Mouse (Mus musculus) liver, embryonic 12.5 days (tissue): Measurements from ENCODE around the gene Plekhm3. TPM values are rescaled to one million over a fixed set of nuclear protein-coding genes. Genes with fewer than 3 reads are reported as not detected.
A peak's percentile ranks its signal among the peaks of the same experiment; 100 is the strongest.

Source experiments
- ATAC-seq: fragments of 200-750 bp; cut with Nextera tagmentation; 2 replicates; pipeline ENCODE4 v1.8.0; 2017; ENCODE audit warnings: moderate number of reproducible peaks, mild to moderate bottlenecking, moderate library complexity
- H3K27ac ChIP-seq: fragments of 300-500 bp; sonication (generic); 2 replicates; pipeline ENCODE4 v1.5.1; 2016; ENCODE audit warnings: mild to moderate bottlenecking
- H3K27me3 ChIP-seq: fragments of 300-500 bp; sonication (generic); replicated peaks from 2 replicates; pipeline ENCODE4 v1.6.1; 2016; ENCODE audit warnings: mild to moderate bottlenecking, moderate library complexity
- H3K36me3 ChIP-seq: fragments of 300-500 bp; sonication (generic); 2 replicates; pipeline ENCODE4 v1.6.1; 2016; ENCODE audit warnings: mild to moderate bottlenecking, moderate library complexity
- H3K4me1 ChIP-seq: fragments of 300-500 bp; sonication (generic); 2 replicates; pipeline ENCODE4 v1.6.1; 2016
- H3K4me2 ChIP-seq: fragments of 300-500 bp; sonication (generic); 2 replicates; pipeline ENCODE4 v1.6.1; 2016; ENCODE audit warnings: mild to moderate bottlenecking, moderate library complexity
- H3K4me3 ChIP-seq: fragments of 300-500 bp; sonication (generic); 2 replicates; pipeline ENCODE4 v1.5.1; 2016; ENCODE audit warnings: mild to moderate bottlenecking, moderate library complexity
- H3K9ac ChIP-seq: fragments of 300-500 bp; sonication (generic); 2 replicates; pipeline ENCODE4 v1.6.1; 2016; ENCODE audit warnings: mild to moderate bottlenecking, moderate library complexity
- H3K9me3 ChIP-seq: fragments of 300-500 bp; sonication (generic); replicated peaks from 2 replicates; pipeline ENCODE4 v1.6.1; 2016; ENCODE audit warnings: mild to moderate bottlenecking, moderate library complexity
- WGBS: fragments of 180-500 bp; shearing (Covaris S2); methylation state at CpG from one replicate; pipeline ENCODE4 v1.1.7; 2016; ENCODE audit not compliant: insufficient replicate concordance; 5-methylcytosine and 5-hydroxymethylcytosine counted together
- polyA plus RNA-seq: library from polyadenylated mRNA; unstranded; fragments of >200 nt; fragmentation: Nextera tagmentation; extraction: Ambion mirVana; gene quantifications from 2 replicates; pipeline ENCODE4 v1.2.1, GENCODE M21; 2016

The Plekhm3 gene
- polyA plus RNA-seq, 1 experiment from 2014 or later, result 3.8 TPM

DNA sequence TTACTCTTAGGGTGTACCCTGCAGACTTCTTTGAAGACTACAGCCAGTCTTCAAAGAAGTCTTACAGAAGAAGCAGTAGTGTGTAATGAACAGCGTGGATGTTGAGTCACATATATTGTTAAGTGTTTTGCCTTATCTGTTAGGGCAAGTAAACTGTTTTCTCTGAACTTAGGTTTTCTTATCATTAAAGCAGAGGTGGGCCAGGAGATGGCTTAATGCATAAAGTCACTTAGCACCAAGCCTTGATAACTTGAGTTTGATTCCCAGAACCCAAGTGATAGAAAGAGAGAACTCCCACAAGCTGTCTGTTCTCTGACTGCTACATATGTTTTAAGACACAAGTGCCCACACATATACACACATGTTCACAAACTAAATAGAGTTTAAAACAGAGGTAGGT, 144.7 kb downstream of the Plekhm3 start:
- WGBS, result 35% methylated on average over 1 of the region's 1 CpGs
- H3K27me3 ChIP-seq, result no peaks in the 10 kb centered on the region
- H3K4me2 ChIP-seq, result no peak overlapping the region
- H3K9ac ChIP-seq, result no peak overlapping the region
- H3K36me3 ChIP-seq, result no peaks in the 10 kb centered on the region
- no peak overlapping the region; the same call in 1 of the 2 replicates for H3K27ac ChIP-seq
- peak; percentile 65 for ATAC-seq
- no peak overlapping the region for H3K4me3 ChIP-seq
- no peaks in the 10 kb centered on the region for H3K9me3 ChIP-seq
- peaks cover 17% of the 10 kb centered on the region for H3K4me1 ChIP-seq

DNA sequence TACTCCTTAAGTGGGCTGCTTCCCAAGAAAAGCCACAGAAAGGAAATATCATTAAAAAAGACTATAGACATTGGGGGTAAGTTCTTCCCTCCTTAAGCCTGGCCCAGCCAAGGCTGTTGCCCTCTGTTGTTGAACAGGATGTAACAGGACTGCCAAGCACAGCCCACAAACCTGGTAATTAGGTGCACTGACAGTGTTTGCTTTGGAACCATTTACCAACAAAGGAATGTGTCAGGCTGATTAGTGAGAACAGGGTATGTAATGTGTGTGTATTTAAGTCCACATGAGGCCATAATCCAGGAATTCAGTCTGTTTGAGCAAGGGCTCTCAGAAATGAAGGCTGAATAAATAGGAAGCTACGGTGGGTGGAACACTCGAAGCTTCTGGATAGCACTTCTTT, 147.5 kb downstream of the Plekhm3 start:
- Histone ChIP-seq H3K27me3 (no peaks in the 10 kb centered on the region), H3K4me3 (no peak overlapping the region), H3K4me1 (peaks cover 17% of the 10 kb centered on the region), H3K36me3 (no peaks in the 10 kb centered on the region), H3K9ac (no peak overlapping the region), H3K4me2 (no peak overlapping the region), H3K27ac (no peak overlapping the region), H3K9me3 (no peaks in the 10 kb centered on the region)
- ATAC-seq, result no peak
- 86% methylated on average over 2 of the region's 2 CpGs for WGBS

DNA sequence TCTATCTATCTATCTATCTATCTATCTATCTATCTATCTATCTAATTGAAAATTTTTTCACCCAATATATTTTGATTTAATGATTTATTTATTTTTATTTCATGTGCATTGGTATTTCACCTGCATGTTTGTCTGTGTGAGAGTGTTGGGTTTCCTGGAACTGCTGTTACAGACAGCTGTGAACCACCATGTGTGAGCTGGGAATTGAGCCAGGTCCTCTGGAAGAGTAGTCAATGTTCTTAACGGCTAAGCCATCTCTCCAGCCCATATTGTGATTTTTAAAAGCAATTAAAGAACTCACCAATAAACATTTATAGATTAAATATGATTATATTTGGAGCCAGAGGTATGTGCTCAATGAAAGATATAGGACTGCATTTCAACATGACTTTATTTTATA, 148.9 kb downstream of the Plekhm3 start:
- Histone ChIP-seq H3K9me3 (no peaks in the 10 kb centered on the region), H3K4me1 (peaks cover 15% of the 10 kb centered on the region), H3K4me3 (no peak overlapping the region), H3K27me3 (no peaks in the 10 kb centered on the region), H3K36me3 (no peaks in the 10 kb centered on the region), H3K9ac (no peak overlapping the region), H3K4me2 (no peak overlapping the region), H3K27ac (no peak overlapping the region)
- 57% methylated on average over 1 of the region's 1 CpGs for WGBS
- ATAC-seq, result no peak

DNA sequence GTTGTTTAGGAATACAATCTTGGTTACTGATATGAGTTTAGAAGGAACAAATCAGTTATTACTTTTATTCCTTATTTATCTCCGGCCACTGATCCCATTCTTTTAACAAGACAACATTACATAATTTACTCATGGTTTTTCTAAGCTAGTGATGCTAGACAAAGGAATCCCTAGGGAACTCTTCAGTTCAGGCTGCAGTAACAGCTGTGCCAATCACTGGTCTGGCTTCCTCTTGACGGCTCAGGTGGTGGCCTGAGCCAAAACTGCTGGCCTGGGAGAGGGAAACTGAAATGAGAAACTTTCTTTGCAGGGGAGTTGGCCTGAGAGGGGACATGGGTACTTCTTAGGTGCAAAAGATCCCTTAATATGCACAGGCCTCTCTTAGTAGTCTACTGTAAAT, 151.4 kb downstream of the Plekhm3 start:
- H3K27ac ChIP-seq, result no peak overlapping the region
- no peak overlapping the region for H3K4me2 ChIP-seq
- no peak for ATAC-seq
- no peaks in the 10 kb centered on the region for H3K9me3 ChIP-seq
- 57% methylated on average over 2 of the region's 2 CpGs for WGBS
- no peak overlapping the region for H3K9ac ChIP-seq
- no peak overlapping the region for H3K4me3 ChIP-seq
- no peaks in the 10 kb centered on the region for H3K36me3 ChIP-seq
- no peaks in the 10 kb centered on the region for H3K4me1 ChIP-seq
- H3K27me3 ChIP-seq, result no peaks in the 10 kb centered on the region

DNA sequence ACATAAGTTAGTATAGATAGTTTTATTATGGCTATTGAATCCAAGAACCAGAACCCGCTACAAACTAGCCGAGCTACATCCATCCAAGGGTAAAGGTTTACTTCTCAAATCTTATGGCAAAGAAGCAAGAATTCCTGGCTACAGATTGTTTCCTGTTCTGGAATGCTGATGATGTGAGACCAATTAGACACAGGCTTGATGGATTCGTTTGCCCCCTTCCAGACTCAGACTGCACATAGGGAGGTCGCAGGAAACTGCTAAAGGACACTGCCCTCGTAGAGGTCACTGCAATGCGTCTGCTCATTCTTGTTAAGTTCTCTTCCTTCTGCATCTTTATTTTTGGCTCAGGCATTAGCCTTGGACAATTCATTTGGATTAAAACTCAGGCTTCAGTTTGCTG, 154.0 kb downstream of the Plekhm3 start:
- 64% methylated on average over 6 of the region's 6 CpGs for whole genome bisulfite sequencing
- Histone ChIP-seq H3K27ac (no peak overlapping the region), H3K27me3 (no peaks in the 10 kb centered on the region), H3K4me1 (peaks cover 5% of the 10 kb centered on the region), H3K9ac (no peak overlapping the region), H3K4me3 (no peak overlapping the region), H3K4me2 (no peak overlapping the region), H3K9me3 (no peaks in the 10 kb centered on the region), H3K36me3 (no peaks in the 10 kb centered on the region)
- ATAC-seq, result no peak

DNA sequence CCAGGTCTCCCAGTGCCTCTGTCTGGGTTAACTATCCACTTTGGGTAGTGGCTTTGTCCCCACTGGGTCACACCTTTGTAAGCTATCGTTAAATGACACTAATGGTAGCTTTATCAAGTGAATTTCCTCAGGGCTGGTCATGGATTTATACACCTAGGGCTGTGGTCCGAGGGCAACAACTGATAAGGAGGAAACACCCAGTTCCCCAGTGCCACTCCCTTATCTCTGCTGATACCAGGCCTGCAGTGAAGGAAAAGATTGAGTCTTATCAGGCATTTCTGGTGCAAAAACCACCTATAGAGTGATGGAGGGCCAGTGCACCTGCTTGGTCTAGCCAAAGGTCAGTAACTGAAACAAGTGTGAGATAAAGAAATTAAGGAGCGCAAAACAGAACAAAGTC, 159.0 kb downstream of the Plekhm3 start:
- H3K9me3 ChIP-seq, result no peaks in the 10 kb centered on the region
- no peak overlapping the region for H3K4me3 ChIP-seq
- 19% methylated on average over 3 of the region's 3 CpGs for whole genome bisulfite sequencing
- no peak overlapping the region for H3K9ac ChIP-seq
- no peaks in the 10 kb centered on the region for H3K27me3 ChIP-seq
- 0 out of 2 replicates have a peak, but pooled peaks cover 3% of the 10 kb centered on the region for H3K36me3 ChIP-seq
- peak; percentile 58 for ATAC-seq
- H3K27ac ChIP-seq, result no peak overlapping the region
- peaks cover 23% of the 10 kb centered on the region for H3K4me1 ChIP-seq
- H3K4me2 ChIP-seq, result no peak overlapping the region

DNA sequence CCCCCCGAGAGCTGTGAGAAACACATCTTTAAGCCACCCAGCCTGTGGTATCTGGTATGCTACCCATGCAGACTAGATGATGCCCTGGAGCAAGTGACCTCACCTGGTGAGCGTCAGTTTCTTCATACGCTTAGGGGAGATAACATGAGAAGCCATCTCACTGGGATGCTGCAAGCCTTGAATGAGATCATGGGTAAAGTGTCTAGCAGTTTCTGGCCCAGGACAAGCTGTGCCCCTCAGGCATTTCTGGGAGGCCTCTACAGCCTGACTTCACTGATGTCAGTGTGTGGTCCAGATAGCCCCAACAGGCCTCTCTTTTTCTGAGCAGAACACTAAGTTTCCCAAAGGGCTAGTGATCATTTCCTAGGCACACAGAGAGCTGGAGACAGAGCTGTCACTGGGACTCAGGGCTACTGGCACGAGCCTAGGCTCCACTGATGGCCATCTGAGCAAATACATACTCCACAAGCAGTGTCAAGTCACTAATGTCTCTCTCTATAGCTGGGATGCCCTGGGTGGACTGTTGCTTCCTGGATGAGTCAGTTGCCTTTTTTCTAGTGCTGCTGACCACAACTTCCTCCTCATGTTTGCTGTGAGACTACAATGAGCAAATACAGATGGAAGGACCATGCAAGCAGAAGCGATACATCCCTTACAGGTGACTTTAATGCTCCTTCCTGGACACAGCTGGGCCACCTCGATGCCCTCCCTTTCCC, 159.6 kb downstream of the Plekhm3 start:
- ATAC-seq, result no peak
- H3K36me3 ChIP-seq, result 0 out of 2 replicates have a peak, but pooled peaks cover 3% of the 10 kb centered on the region
- H3K9me3 ChIP-seq, result no peaks in the 10 kb centered on the region
- no peak overlapping the region for H3K9ac ChIP-seq
- H3K4me3 ChIP-seq, result no peak overlapping the region
- WGBS, result 46% methylated on average over 6 of the region's 6 CpGs
- H3K27me3 ChIP-seq, result no peaks in the 10 kb centered on the region
- peaks cover 28% of the 10 kb centered on the region for H3K4me1 ChIP-seq
- H3K27ac ChIP-seq, result no peak overlapping the region
- no peak overlapping the region for H3K4me2 ChIP-seq

DNA sequence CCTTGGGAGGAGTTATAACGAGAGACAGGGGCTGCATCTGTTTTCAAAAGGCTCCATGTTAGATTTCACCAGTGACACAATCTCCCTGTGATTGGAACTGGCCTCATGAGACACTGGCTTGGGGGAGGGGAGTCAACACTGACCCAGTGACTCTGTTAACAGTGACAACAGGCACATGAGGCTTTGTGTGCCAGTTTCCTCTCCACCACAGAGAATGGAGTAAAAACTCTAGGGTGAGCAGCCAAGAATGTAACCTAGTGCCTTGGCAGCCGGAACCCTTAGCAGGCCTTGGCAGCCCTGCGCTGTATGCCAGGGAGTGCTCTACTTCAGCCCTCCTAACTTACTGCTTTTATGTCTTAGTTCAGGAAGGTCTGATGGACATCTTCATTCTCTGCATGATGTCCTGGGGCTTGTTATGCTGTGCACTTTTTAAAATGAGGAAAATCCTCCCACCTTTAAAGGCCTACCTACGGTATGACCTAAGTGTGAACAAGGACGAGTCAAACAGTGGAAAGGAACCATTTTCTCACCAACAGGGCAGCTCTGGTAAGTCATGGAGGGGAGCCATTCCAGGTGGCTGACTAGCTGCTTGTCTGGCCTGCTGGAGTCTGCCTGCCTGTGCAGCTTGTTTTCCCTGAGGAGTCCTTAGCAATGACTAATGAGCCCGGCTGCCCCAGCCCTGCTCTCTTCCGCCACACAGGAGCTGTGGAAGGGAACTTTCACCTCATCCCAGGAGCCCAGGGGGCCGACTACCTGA, 161.2 kb downstream of the Plekhm3 start:
- Histone ChIP-seq H3K36me3 (0 out of 2 replicates have a peak, but pooled peaks cover 3% of the 10 kb centered on the region), H3K4me2 (no peak overlapping the region), H3K27me3 (no peaks in the 10 kb centered on the region), H3K9ac (no peak overlapping the region), H3K27ac (no peak overlapping the region), H3K4me3 (no peak overlapping the region), H3K9me3 (no peaks in the 10 kb centered on the region), H3K4me1 (peaks cover 33% of the 10 kb centered on the region)
- 71% methylated on average over 8 of the region's 8 CpGs for WGBS
- ATAC-seq, result no peak

DNA sequence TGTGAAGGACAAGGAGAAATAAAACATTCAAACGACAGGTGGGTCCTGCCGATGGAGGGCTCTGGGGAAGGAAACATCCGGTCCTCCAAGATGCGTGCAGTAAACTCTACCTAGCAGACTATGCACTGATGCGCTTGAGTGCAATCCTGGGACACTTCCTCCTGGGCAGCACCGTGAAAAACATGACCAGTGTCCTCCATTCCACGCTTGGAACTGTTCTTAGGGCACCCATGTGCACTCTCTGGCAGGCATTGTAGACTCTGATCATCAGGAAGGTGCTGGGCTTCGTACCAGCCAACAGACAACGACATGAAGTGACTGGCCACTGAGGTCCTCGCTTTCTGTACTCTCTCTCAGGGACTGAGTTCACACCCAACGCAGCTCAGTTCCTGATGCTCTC, 162.5 kb downstream of the Plekhm3 start:
- Histone ChIP-seq H3K36me3 (0 out of 2 replicates have a peak, but pooled peaks cover 3% of the 10 kb centered on the region), H3K27ac (no peak overlapping the region), H3K4me1 (peaks cover 33% of the 10 kb centered on the region), H3K9ac (no peak overlapping the region), H3K27me3 (no peaks in the 10 kb centered on the region), H3K9me3 (no peaks in the 10 kb centered on the region), H3K4me3 (no peak overlapping the region), H3K4me2 (no peak overlapping the region)
- no peak for ATAC-seq
- WGBS, result 77% methylated on average over 11 of the region's 11 CpGs

DNA sequence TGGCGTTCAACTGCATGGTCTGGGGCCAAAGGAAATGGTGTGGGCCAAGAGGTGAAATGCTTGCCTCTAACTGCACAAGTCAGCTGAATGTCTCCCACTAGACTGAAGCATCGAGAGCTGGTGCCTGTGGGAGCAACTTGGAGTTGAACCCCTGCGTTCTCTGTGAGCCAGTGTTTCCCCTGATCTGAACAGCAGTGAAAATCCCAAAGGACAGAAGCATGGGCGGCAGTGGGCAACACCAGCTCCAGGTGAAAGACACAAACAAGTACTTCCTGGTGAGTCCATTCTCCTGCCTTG, 163.4 kb downstream of the Plekhm3 start:
- no peak overlapping the region for H3K9ac ChIP-seq
- no peak overlapping the region for H3K27ac ChIP-seq
- no peak for ATAC-seq
- 78% methylated on average over 4 of the region's 4 CpGs for WGBS
- H3K27me3 ChIP-seq, result no peaks in the 10 kb centered on the region
- no peaks in the 10 kb centered on the region for H3K9me3 ChIP-seq
- H3K4me1 ChIP-seq, result peaks cover 33% of the 10 kb centered on the region
- H3K4me3 ChIP-seq, result no peak overlapping the region
- H3K4me2 ChIP-seq, result no peak overlapping the region
- 0 out of 2 replicates have a peak, but pooled peaks cover 3% of the 10 kb centered on the region for H3K36me3 ChIP-seq

DNA sequence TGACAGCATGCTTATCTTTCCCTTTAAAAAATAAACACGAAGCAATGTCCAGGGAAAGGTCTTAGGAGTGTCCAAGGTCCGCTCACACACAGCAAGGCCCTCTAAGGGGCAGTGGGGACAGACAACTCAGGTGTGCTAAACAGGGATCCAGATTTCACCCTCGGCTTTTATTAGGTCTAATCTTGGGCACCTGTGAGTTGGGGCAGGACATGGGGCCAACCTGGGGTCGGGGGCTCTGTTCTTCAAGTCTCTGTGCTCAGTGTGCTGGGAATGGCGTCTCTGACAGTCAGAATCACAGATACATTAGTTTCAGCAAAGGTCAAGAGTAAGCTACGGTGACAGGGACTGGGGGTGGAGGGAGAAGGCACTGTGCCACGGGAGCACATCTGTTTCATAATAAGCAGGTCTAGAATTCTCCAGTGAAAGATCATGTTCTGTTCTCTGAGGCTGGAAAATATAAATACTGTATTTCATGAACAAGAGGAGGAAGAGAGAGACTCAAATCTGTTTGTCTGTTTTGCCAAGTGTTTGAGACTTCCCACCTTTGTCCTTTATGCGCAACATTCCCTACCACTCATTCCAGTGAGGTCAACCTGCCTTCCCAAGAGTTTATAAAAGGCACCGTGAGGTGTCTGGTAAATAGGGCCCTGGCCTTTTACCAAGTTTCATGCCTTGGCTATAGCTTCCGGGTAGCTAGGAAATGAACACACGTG, 163.9 kb downstream of the Plekhm3 start:
- no peak overlapping the region for H3K4me3 ChIP-seq
- no peaks in the 10 kb centered on the region for H3K9me3 ChIP-seq
- H3K4me2 ChIP-seq, result no peak overlapping the region
- H3K27ac ChIP-seq, result no peak overlapping the region
- 75% methylated on average over 11 of the region's 11 CpGs for WGBS
- H3K36me3 ChIP-seq, result 0 out of 2 replicates have a peak, but pooled peaks cover 3% of the 10 kb centered on the region
- no peak for ATAC-seq
- peaks cover 29% of the 10 kb centered on the region for H3K4me1 ChIP-seq
- H3K27me3 ChIP-seq, result no peaks in the 10 kb centered on the region
- H3K9ac ChIP-seq, result no peak overlapping the region

DNA sequence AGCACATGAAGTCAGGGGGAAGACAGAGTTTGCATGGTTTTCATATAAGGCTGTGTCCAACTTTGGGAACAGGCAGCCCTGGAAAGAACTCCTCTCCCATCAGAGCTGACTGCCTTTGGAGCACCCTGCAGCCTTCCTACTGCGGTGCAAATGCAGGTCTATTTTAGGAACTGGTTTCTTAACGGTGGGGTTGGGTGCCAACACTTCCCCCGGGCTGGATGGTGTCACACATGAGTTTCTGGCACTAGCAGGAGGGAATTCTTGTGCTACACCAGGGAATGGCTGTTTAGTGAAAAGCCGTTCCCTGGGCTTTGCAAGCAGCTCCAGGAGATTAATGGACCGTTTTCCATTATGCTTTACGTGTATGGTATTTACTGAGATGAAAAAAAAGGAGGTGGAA, 164.8 kb downstream of the Plekhm3 start:
- Histone ChIP-seq H3K36me3 (0 out of 2 replicates have a peak, but pooled peaks cover 3% of the 10 kb centered on the region), H3K27me3 (no peaks in the 10 kb centered on the region), H3K27ac (no peak overlapping the region), H3K9me3 (no peaks in the 10 kb centered on the region), H3K9ac (no peak overlapping the region), H3K4me2 (no peak overlapping the region), H3K4me1 (peaks cover 21% of the 10 kb centered on the region), H3K4me3 (no peak overlapping the region)
- WGBS, result 47% methylated on average over 6 of the region's 6 CpGs
- ATAC-seq, result no peak
